Mouse (Mus musculus) E14TG2a.4 (cell line): ENCODE data around the gene Asf1b.
"Not testable (repeated sequence)": the region's sequence is repeated elsewhere in the genome, so short reads cannot be mapped to it uniquely, and the experiment has no call there.

Source experiments
- H3K27me3 ChIP-seq: 2 replicates; pipeline ENCODE4 v1.6.1; 2014; ENCODE audit warnings: low read length, control low read depth; ENCODE audit not compliant: insufficient read depth
- H3K36me3 ChIP-seq: 2 replicates; pipeline ENCODE4 v1.6.1; 2014; ENCODE audit warnings: low read length, control low read depth; ENCODE audit not compliant: insufficient read depth
- H3K4me1 ChIP-seq: replicated peaks from 2 replicates; pipeline ENCODE4 v1.6.1; 2014; ENCODE audit warnings: low read depth, low read length, control low read depth
- H3K4me3 ChIP-seq: replicated peaks from 2 replicates; pipeline ENCODE4 v1.5.1; 2014; ENCODE audit warnings: mild to moderate bottlenecking, low read length
- H3K9me3 ChIP-seq: 2 replicates; pipeline ENCODE4 v1.6.1; 2014; ENCODE audit warnings: low read length, control low read depth
- CTCF ChIP-seq: conservative IDR thresholded peaks from 2 replicates; pipeline ENCODE4 v1.5.1; 2014; ENCODE audit warnings: low read length
- NANOG ChIP-seq: IDR thresholded peaks from 2 replicates; pipeline ENCODE4 v1.6.1; 2014; ENCODE audit warnings: borderline replicate concordance, low read length, mixed read lengths
- POU5F1 ChIP-seq: IDR thresholded peaks from 2 replicates; pipeline ENCODE4 v1.6.1; 2014; ENCODE audit warnings: low read length, borderline replicate concordance

Gene Asf1b

GRCm38 (mm10) chr8:84002957-84003611 lies 47.8 kb downstream of the Asf1b start:
- TF ChIP-seq CTCF (no peak), POU5F1 (no peak), NANOG (no peak)
- Histone ChIP-seq H3K36me3 (peaks cover 41% of the 10 kb centered on the region), H3K9me3 (no peaks in the 10 kb centered on the region)

GRCm38 (mm10) chr8:84003612-84004246 lies 48.4 kb downstream of the Asf1b start:
- peaks cover 41% of the 10 kb centered on the region for H3K36me3 ChIP-seq
- no peaks in the 10 kb centered on the region for H3K9me3 ChIP-seq
- peaks cover 74% of the 10 kb centered on the region for H3K4me1 ChIP-seq
- H3K4me3 ChIP-seq = peak overlapping the region; percentile 80
- TF ChIP-seq CTCF (no peak), NANOG (no peak), POU5F1 (no peak)
- H3K27me3 ChIP-seq = peaks cover 23% of the 10 kb centered on the region

More at GRCm38 (mm10) chr8:84002957-84003611, 47.8 kb downstream of the Asf1b start:
- Histone ChIP-seq H3K4me3 (no peak overlapping the region), H3K27me3 (peaks cover 23% of the 10 kb centered on the region), H3K4me1 (peaks cover 69% of the 10 kb centered on the region)

- peak overlapping the region; percentile 80 for H3K4me3 ChIP-seq
- H3K4me1 ChIP-seq = peaks cover 71% of the 10 kb centered on the region
- H3K36me3 ChIP-seq = peaks cover 31% of the 10 kb centered on the region
- no peaks in the 10 kb centered on the region for H3K9me3 ChIP-seq
- peaks cover 19% of the 10 kb centered on the region for H3K27me3 ChIP-seq
- no peak for TF ChIP-seq NANOG
- no peak for TF ChIP-seq CTCF
- TF ChIP-seq POU5F1 = no peak
Measured at GRCm38 (mm10) chr8:84004533-84005201, 49.4 kb downstream of the Asf1b start.

- H3K4me3 ChIP-seq, H3K9me3 ChIP-seq: not testable (repeated sequence)
- H3K4me1 ChIP-seq = peaks cover 74% of the 10 kb centered on the region
- peaks cover 23% of the 10 kb centered on the region for H3K36me3 ChIP-seq
- peaks cover 23% of the 10 kb centered on the region for H3K27me3 ChIP-seq
Measured at GRCm38 (mm10) chr8:84005502-84005901, 50.2 kb downstream of the Asf1b start.

GRCm38 (mm10) chr8:84008362-84008761 lies 53.1 kb downstream of the Asf1b start:
- peaks cover 1% of the 10 kb centered on the region for H3K36me3 ChIP-seq
- no peak overlapping the region for H3K4me3 ChIP-seq
- no peaks in the 10 kb centered on the region for H3K9me3 ChIP-seq
- TF ChIP-seq POU5F1 (no peak), NANOG (no peak), CTCF (peak; percentile 38)
- peaks cover 36% of the 10 kb centered on the region for H3K27me3 ChIP-seq
- peaks cover 71% of the 10 kb centered on the region for H3K4me1 ChIP-seq

GRCm38 (mm10) chr8:84009876-84010275 lies 54.6 kb downstream of the Asf1b start:
- Histone ChIP-seq H3K27me3 (peaks cover 39% of the 10 kb centered on the region), H3K36me3 (no peaks in the 10 kb centered on the region), H3K9me3 (no peaks in the 10 kb centered on the region), H3K4me3 (peak overlapping the region; percentile 82), H3K4me1 (peaks cover 61% of the 10 kb centered on the region)
- TF ChIP-seq POU5F1 (no peak), CTCF (peak; percentile 48), NANOG (no peak)

- TF ChIP-seq NANOG (no peak), CTCF (no peak), POU5F1 (no peak)
- Histone ChIP-seq H3K4me3 (peak overlapping the region; percentile 82), H3K9me3 (peaks cover 2% of the 10 kb centered on the region), H3K4me1 (peaks cover 54% of the 10 kb centered on the region), H3K27me3 (peaks cover 39% of the 10 kb centered on the region), H3K36me3 (no peaks in the 10 kb centered on the region)
Measured at GRCm38 (mm10) chr8:84010625-84011611, 55.6 kb downstream of the Asf1b start.
